Mouse (Mus musculus): ENCODE measurements at regions not wholly inside any gene's neighbourhood (a gene's known extent, or its start where the extent isn't known, plus 50 kb on each side); places are given as distances from the start of the nearest gene placed in this dataset.

- DNase-seq, result peak; percentile 18
These were observed 727.3 kb upstream of the Frg1 start for GRCm38 (mm10) chr8:42144220-42144619.

- DNase-seq, result no peak
These were observed 690.7 kb upstream of the Frg1 start for GRCm38 (mm10) chr8:42107582-42107981.

GRCm38 (mm10) chr8:42069314-42069713, 652.4 kb upstream of the Frg1 start:
- DNase-seq, result no peak

- DNase-seq, result no peak
These were observed 626.7 kb upstream of the Frg1 start for GRCm38 (mm10) chr8:42043526-42043925.

- no peak for DNase-seq
These were observed 622.4 kb upstream of the Frg1 start for GRCm38 (mm10) chr8:42039245-42039644.

- DNase-seq, result no peak
These were observed 610.1 kb upstream of the Frg1 start for GRCm38 (mm10) chr8:42026934-42027333.

- DNase-seq, result no peak
These were observed 600.9 kb upstream of the Frg1 start for GRCm38 (mm10) chr8:42017786-42018185.

- DNase-seq, result no peak
These were observed 586.3 kb upstream of the Frg1 start for GRCm38 (mm10) chr8:42003170-42003569.

- DNase-seq, result no peak
These were observed 572.2 kb upstream of the Frg1 start for GRCm38 (mm10) chr8:41989040-41989501.

- no peak for DNase-seq
These were observed 571.3 kb upstream of the Frg1 start for GRCm38 (mm10) chr8:41988216-41988615.

- no peak for DNase-seq
These were observed 570.5 kb upstream of the Frg1 start for GRCm38 (mm10) chr8:41987417-41987816.

- DNase-seq, result no peak
These were observed 555.5 kb upstream of the Frg1 start for GRCm38 (mm10) chr8:41972416-41972815.

- no peak for DNase-seq
These were observed 553.7 kb upstream of the Frg1 start for GRCm38 (mm10) chr8:41970536-41970935.

- no peak for DNase-seq
These were observed 552.5 kb upstream of the Frg1 start for GRCm38 (mm10) chr8:41969408-41969807.

GRCm38 (mm10) chr8:41964088-41964487, 547.2 kb upstream of the Frg1 start:
- DNase-seq, result no peak

GRCm38 (mm10) chr8:41956878-41957277, 540.0 kb upstream of the Frg1 start:
- no peak for DNase-seq

- DNase-seq, result no peak
These were observed 533.9 kb upstream of the Frg1 start for GRCm38 (mm10) chr8:41950736-41951135.

GRCm38 (mm10) chr8:41939298-41939697, 522.4 kb upstream of the Frg1 start:
- no peak for DNase-seq

GRCm38 (mm10) chr8:41921106-41921505, 504.2 kb upstream of the Frg1 start:
- DNase-seq, result no peak

GRCm38 (mm10) chr8:41920536-41920935, 503.7 kb upstream of the Frg1 start:
- no peak for DNase-seq

GRCm38 (mm10) chr8:41878029-41878748, 461.3 kb upstream of the Frg1 start:
- DNase-seq, result no peak

- no peak for DNase-seq
These were observed 452.9 kb upstream of the Frg1 start for GRCm38 (mm10) chr8:41869681-41870356.

- no peak for DNase-seq
These were observed 444.0 kb upstream of the Frg1 start for GRCm38 (mm10) chr8:41860918-41861317.

GRCm38 (mm10) chr8:41831713-41832112, 414.8 kb upstream of the Frg1 start:
- no peak for DNase-seq

- no peak for DNase-seq
These were observed 413.5 kb upstream of the Frg1 start for GRCm38 (mm10) chr8:41830407-41830806.

Measured in kidney, adult 9 months (tissue).